Mouse (Mus musculus) frontal cortex, postnatal 10 days (tissue): ENCODE results near the gene Gm9922.

ENCODE experiments used
- DNase-seq, 2 experiments: peaks; one replicate each; pipeline ENCODE4 v3.0.0; 2022; ENCODE audit warnings: low spot score in 2 of 2, mixed read lengths in 1 of 2

The Gm9922 gene

DNA sequence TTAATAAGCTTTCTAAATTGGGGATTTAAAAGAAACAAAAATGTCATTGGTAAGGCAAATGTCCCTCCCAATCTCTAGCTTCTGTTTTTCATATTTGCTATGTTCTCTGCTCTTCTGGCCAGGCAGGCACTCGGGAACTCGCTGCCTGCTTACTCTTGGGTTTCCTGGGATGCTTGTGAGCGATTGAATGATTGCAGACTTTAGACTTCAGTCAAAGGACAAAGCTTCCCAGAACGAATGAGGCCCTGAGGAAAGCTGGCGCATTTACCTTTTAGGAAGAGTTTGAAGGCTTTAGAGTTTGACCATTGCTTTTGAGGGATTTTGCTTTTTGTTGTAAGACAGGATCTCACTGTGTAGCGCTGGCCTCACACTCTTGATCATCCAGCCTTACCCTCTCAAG, 41.9 kb downstream of the Gm9922 start:
- no peak for DNase-seq
